Comparison of ENCODE assay signal across 10 mouse cellular contexts in genomic region chr10:50062716-50063115, GRCm38 (mm10).
"Had no signal": no experiment of that assay in that cellular context is flagged by ENCODE, and none has a peak within 500 bp of the region (broad histone marks: within the 10 kb centered on the region; RNA-seq: fewer than 3 reads in every experiment).

No protein-coding gene starts in this region.

- DNase-seq: kidney, adult 9 months; kidney, postnatal 10 days; kidney, postnatal 4 days; liver; liver, embryonic 13.5 days; liver, postnatal 0 days; lung, postnatal 14 days; retina, postnatal 1 day; right cerebral cortex, postnatal 25 days; thymus, postnatal 14 days had no signal
